Mouse (Mus musculus): ENCODE data around the gene Ovgp1.

The Ovgp1 gene

DNA sequence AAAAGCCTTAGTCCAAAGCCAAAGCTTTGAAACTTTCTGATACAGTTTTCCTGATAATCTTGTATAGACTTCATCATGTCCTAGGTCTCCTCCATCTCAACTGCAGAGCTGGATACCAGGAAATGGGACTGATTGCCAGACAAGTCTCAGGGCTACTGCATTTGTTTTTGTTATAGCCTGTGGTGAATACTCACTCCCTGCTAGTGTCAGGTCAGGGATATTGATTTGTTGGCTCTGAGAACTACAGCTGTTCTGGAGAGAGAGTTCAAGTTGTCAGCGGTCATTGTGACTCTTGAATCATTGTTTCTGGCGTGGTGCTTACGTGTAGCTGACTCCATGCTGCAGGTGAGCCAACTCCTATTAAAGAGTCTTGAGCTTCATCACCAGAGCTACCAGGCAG lies at the start of gene Ovgp1:
Gene Ovgp1 (plus strand): TSS at position 301 of the 400 bp plus-strand sequence.
- in situ Hi-C loops (cut with MseI, MboI): no loop called here

DNA sequence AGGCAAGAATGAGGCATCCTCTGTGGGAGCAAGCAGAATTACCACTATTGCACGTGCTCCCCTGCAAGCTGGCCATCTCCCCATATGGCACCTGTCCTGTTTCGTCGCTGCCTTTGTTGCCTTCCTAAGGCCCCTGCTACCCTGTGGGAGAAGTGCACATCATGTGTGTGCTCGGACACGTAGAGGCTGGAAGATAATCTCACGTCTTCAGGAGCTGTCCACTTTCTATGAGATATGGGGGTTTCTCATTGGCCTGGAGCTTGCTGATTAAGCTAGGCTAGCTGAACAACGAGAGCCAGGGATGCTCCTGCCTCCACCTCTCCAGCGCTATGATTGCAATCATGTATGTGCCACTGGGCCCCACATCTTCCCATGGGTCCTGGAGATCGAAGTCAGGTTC lies 48.9 kb upstream of the Ovgp1 start:
- in situ Hi-C loops (cut with MseI, MboI): no loop called here

DNA sequence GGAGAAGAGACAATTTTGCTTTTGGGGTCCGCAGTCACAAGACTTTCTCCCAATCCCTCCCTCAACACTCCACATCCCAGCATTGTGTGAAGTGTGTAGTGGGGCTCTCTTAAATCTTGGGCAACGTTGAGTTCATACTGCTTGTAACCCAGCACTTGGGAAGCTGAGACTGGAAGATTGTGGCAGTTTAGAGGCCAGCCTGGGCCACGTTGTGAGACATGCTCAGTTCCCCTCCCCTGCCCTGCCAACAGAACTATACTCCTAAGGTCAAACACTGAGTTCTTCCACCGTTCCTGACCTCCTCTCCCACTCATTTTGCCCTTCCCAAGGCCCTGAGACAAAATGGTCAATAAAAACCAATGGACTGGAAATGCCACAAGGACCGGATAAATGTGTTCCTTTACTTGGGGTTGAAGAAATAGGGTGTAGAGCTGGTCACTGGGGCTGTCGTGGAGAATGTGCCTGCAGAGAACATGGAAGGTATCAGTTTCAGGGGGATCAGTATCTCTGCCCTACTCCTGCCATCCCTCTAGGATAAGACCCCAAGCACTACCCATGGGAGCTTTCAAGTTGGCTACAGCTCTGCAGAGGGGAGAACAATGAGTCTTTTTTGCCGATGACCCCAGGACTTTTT lies 45.8 kb upstream of the Ovgp1 start:
- in situ Hi-C loops (cut with MseI, MboI): no loop called here

DNA sequence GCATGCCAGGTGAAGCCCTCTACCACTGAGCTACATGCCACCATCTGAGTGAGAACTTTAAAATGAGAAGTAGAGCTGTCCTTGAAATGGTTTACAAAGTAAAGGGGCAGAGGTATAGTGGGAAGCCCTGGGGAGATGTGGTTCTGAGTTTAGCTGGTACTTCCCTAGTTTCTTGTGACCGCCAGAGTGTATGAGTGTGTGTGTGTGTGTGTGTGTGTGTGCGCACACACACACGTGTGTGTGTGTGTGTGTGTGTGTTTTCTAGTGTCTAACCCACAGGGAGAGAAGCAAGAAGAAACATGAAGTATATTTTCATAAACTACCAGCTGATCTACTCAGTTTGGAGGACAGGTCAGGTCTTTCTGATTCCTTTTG lies 45.3 kb upstream of the Ovgp1 start:
- in situ Hi-C loops (cut with MseI, MboI): no loop called here

DNA sequence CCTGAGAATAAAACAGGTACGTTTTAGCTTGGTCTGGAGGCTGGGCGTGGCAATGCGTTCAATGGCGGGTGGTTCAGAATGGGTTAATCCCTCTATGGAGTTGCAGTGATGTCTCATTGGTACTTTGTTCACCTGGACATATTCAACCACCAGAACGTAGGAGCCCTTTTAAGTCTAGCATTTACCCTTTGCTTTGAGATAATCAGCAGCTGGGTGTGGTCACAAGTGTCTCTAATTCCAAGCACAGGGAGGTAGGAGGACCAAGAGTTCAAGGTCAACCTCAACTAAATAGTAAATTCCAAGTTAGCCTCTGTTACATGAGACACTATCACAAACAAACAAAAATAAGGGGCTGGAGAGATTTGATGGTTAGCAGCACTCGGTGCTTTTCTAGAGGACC lies 44.7 kb upstream of the Ovgp1 start:
- in situ Hi-C loops (cut with MseI, MboI): no loop called here

DNA sequence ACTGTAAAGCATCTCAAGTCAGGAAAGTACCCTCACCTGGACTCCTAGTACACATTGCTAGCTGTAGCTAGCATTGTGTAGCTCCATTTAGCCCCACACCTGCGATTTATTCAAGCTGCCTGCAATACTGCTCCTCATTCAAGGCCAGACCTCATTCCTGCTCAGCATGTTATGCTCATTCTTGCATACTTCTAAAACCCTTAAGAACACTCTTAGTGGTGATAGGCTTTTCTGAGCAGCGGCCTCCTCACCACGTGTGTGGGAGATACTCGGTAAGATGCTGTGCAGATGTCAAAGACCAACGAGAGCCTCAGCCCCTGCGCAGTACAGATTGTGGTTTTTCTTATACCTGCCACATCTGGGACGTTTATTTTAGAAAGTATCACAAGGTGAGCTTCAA lies 43.7 kb upstream of the Ovgp1 start:
- in situ Hi-C loops (cut with MseI, MboI): no loop called here

DNA sequence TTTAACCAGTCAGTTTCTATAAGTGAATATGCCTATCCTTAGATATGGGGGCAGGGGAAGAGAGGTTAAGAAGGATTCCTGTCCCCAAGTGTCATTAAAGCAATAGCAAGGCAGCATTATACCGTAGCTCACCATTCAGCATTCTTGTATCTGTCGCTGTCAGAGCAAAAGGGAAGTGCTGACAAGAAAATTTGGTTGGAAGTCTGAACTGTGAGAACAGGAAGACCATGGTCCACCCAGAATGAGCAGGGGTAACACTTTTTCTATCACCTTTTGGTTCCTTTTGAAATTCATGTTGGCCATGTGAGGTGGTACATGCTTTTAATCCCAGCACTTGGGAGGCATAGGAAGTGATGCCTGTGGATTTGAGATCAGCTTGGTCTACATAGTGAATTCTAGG lies 42.4 kb upstream of the Ovgp1 start:
- in situ Hi-C loops (cut with MseI, MboI): no loop called here

DNA sequence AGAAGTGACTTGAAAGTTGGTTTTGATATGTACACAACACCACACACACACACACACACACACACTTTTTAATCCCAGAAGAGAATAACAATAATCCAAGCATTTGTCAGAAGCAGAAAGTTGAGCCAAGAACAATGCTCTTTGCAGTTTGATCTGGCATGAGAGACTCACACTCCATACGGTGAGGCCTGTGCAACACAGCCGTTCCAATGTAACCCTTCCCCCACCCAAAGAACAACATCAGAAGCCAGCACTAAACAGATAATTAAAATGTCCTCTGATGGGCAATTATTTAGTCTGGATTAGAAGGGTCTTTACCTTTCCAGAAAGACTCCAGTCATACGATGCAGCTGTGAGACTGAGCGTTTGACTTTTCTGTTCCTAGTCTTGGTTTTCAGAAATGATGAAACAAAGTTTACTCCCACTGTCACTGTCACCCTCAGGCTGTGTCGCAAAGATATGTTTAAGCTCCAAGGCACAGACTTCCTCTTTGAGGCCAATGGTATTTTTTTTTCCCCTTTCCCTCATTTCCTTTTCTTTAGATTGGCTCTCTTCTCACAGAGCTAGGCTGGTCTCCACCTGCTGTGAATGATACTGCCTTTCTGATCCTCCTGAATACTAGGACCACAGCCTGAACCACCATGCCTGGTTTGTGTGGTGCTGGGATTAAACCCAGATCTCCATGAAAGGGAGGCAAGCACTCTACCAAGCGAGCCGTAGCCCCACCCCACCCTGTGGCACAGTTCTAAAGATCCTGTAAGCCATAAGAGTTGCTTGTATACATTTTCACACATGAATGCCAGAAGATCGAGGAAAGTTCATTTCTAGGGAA lies 41.1 kb upstream of the Ovgp1 start, which contains the start of gene I830077J02Rik:
Gene I830077J02Rik (minus strand): TSS at position 425 of the 832 bp plus-strand sequence.
- in situ Hi-C loops (cut with MseI, MboI): no loop called here

DNA sequence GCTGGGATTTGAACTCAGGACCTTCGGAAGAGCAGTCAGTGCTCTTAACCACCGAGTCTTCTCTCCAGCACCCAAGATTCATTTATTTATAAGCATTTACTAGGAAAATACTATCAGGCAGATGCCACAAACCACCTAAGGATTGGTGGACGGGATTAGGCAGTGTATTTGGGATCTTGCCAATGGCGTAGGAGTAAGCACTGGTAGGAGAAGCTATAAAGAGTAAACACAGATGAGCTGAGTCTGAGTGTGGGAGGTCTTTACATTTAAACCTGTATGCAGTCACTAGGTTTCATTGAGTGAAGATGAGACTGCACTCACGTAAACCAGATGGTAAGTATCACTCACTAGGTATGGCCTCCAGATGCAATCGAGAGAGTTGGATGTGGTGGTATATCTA lies 39.6 kb upstream of the Ovgp1 start:
- in situ Hi-C loops (cut with MseI, MboI): no loop called here

DNA sequence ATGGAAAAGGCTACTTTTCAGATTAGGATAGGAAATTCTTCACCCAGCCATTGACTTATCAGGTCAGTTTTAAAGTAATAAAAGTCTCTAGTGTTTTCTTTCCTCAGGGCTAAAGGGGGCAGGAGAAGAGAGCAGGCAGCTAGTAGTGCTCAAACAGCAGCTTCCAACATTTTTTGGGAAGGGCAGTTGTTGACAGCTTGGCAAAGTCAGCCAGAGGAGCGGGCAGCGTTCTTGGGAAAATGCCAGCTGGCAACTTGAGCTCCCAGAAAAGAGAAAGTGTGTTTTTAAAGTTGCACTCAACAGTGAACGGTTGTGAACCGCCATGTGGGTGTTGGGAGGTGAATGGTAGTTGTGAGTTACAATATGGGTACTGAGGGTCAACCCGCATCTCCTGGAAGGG lies 38.5 kb upstream of the Ovgp1 start:
- in situ Hi-C loops (cut with MseI, MboI): no loop called here

DNA sequence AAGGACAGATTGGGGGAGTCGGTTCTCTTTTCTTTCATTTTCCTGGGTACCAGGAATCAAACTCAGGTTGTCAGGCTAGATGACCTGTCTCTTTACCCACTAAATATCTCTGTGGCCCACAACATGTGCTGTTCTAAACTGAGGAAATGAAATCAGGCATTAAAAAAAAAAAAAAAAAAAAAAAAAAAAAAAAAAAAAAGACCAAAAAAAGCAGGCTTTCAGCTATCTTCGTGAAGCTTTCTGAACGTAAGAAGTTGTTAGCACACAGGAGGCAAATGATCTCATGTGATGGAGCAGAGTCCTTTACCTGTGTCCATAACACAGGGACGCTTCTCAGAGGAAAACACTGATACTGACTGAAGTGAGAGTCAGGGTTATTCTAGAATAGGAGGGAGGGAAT lies 37.4 kb upstream of the Ovgp1 start:
- in situ Hi-C loops (cut with MseI, MboI): no loop called here

DNA sequence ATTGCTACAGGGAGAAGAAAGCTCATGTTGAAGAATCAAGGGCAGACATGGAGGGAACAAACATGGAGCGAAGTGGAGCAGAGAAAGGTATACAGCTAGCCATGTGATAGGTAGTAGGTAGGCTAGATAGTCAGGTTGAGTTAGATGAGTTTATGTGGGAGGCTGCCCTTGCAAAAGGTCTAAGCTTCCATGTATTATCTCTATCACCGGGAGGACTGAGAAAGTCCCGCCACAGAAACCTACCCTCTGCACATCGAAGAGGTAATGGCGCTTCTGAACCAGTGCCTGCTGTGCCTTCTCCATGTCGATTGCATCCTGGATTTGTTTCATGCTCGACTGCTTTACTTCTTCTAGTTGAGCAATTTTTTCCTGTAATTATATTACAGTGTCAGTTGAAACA lies 22.2 kb upstream of the Ovgp1 start:
- in situ Hi-C loops (cut with MseI, MboI): no loop called here

DNA sequence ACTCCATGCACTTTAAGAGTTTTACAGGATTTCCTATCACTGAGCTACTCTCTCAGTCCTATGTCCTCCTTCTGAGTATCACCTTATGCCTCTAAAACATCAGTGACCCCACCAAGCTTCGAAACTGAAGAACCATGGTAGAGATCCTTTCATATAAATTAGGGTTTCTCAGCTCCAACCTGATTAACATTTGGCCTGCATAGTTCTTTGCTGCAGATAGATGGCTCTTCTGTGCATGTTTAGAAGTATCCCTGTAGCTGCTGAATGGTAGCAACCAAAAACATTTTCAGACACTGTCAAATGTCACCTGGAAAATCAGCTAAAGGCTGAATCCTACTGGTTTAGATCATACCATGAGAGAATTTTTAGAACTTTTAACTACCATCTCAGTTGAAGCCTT lies 16.3 kb upstream of the Ovgp1 start:
- in situ Hi-C loops (cut with MseI, MboI): no loop called here

DNA sequence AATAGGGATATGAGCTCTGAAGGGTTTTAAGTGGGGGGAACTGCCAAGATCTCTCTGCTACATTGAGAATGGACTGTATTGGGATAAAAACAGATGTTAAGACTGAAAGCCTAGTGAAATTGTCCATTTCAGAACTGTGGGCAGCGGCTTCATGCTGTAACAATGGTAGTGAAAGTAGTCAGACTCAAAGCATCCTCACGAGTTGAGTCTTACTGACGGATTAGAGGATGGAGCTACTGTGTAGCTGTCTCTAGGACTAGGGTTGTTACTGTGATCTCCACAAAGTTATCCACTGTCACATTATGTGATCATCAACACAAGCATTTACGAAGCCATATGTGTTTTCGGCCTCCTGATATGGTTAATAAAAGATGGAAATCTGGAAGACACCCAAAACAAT lies 15.3 kb upstream of the Ovgp1 start:
- in situ Hi-C loops (cut with MseI, MboI): no loop called here

DNA sequence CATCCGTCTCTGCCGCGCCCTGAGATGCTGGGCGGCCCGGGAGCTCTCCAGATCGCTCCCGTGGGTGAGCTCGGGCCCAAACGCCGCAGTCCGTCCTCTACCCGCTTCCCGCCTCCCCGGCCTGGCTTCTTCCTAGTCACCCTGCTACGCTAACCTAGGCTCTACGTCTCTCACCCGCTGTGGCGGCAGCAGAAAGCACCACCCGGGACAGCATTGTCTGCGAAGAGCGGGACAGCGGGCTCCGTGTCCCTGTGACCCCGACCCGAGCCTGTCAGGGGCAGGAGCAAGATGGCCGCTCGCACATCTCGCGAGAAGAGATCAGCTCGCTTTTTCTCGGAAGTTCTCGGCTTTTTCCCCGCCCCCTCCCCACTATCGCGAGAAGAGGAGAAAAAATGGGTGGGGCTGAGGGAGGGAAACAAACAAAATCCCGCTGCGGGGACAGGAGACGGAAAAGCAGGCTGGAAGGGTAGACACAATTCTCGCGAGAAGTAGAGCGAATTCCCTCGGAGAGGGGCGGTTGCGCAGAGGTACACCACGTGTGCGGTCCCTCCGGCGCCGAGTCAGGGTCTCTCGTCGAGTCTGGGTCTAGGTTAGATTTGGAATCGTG lies 14.4 kb upstream of the Ovgp1 start, which contains the start of gene Wdr77:
Gene Wdr77 (plus strand): TSS at position 396 of the 607 bp plus-strand sequence.
- in situ Hi-C loops (cut with MseI, MboI): no loop called here

DNA sequence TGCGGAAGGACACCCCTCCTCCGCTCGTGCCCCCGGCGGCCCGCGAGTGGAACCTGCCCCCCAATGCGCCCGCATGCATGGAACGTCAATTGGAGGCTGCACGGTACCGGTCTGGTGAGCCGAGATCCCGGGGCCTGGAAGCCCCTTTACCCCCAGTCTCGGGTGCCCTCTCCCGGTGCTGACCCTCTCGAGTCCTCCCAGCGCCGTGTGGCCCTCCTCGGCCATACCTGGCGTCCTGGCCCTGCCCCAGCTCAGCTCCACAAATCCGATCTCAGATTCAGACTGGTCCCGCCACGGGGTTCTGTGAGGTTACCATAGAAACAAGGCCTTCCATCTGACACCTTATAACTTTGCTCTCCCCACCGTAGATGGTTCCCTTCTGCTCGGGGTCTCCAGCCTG lies 13.9 kb upstream of the Ovgp1 start:
- in situ Hi-C loops (cut with MseI, MboI): no loop called here

DNA sequence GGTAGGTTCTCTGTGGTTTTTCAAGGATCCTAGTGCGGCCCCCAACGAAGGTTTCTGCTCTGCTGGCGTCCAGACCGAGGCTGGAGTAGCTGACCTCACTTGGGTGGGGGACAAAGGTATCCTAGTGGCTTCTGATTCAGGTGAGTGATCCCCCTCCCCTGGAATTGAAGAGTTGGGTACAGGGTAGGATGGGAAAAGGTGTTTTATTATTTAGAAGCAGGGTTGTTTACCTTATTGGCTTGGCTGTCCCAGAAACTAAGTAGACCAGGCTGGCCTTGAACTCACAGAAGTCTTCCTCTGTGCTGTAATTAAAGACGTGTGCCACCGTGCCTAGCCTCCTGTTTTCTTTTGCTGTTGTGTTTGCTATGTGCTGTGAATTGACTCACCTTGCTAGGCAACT lies 13.5 kb upstream of the Ovgp1 start, which contains the start of gene Atp5f1:
Gene Atp5f1 (minus strand): TSS at position 101 of the 400 bp plus-strand sequence.
- in situ Hi-C loops (cut with MseI, MboI): no loop called here

DNA sequence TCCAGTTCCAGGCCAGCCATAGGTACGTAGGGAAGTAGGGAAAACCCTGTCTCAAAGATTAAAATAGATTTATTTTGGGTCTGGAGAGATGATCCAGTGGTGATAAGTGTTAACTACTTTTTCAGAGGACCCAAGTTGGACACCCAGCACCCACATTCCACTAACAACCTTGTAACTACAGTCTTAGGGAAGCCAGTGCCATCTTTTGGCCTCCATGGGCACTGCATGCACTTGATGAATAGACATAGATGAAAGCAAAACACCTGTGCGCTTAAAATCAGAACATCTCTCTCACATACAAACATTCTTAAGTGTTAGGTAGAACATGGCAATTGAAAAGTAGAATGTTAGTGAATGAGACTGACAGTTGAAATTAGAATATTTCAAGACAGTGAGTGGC lies 12.8 kb upstream of the Ovgp1 start:
- in situ Hi-C loops (cut with MseI, MboI): no loop called here

DNA sequence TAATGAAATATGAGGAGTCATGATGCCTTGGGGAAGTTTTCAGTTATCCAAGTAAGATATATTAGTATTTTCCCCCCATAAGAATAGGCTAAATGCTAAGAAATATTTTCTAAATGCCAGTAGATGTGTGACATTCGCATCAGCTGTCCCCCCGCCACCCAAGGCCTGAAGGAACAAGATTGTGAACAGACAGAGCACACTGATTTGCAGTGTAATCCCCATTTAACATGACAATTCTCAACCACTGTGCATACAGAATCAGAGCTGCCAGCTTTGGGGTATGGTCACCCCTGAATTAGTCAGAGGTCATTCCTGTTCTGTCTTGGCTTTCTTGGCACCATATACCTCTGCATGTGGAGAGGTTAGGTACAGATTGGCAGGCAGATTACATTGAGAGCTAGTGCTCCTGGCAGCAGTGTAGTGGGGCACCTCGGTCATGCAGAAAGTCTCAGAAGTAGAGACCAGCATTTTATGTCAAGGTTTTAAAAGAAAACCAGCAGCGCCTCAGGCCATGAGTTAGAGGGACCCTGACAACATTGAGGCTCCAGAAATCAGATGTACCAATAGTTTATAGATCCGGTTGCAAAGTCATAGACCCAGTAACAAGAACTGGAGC lies 1.6 kb upstream of the Ovgp1 start:
- in situ Hi-C loops (cut with MseI, MboI): no loop called here

DNA sequence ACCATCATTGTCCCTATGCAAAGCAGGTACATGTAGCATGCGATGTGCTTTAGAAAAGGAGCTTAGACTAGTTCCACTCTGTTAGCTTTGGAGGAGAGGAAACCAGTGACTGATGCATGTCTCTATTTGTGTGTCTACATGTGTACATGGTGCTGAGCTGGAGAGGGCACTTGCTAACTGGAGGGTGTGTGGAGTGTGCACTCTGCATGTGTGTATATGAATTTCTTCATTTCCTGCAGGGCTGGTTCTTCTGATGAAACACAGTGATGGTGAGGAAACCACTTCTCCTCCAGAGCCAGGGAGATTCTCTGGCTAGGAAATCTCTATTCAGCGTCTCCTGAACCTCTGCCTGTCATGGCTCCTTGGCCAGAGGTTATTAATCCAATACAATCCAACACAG lies 663 bp downstream of the Ovgp1 start:
- in situ Hi-C loops (cut with MseI, MboI): no loop called here

DNA sequence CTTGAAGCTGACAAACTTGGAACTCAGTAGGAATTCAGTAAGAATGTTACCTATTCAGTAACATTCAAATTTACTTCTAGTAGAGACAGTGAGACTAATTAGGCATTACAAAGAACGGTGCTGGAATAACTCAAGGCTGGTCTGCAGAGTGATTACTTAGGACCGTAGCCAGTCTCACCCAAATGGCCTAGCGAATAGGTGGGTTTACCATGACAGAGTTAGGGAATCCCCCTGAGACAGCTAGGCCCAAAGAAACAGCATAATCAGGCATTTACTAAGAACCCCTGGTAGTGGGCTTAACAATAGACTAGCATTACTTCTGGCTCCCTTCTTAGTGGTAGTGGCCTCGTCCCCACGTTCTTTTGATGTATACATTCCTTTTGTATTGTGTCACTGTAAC lies 16.1 kb downstream of the Ovgp1 start:
- in situ Hi-C loops (cut with MseI, MboI): loop anchor here in 1 of 2 experiments (10.0 kb wide), 1 partner anchor 455 kb away; no protein-coding TSS in a partner anchor

DNA sequence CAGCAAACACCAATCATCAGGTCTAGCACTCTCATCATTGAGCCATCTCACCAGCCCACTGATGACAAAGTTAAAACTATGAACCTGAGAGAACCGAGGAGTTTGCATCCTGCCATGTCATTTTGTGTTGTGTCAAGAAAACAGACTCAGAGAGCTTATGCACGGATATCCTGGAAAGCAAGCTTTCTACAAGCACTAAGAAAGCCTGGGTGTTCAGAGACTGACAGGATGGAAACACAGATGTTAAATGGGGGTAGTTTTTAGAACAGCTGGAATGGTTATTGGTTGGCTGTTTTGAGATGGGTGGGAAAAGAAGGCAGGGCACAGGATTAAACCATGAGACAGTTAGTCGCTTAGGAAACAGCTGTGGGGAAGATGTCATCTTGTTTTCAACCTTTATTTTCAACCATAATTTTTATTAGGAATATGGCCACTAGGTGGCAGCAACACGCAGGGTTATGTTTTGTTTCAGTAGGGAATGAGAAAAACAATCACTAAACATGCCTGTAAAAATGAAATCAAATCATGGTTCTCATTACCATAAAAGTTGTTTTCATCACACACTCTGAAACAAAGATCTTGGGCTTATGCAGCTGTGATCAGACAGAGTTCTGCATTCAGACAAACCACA lies 18.3 kb downstream of the Ovgp1 start:
- in situ Hi-C loops (cut with MseI, MboI): loop anchor here in 1 of 2 experiments (10.0 kb wide), 1 partner anchor 453 kb away; no protein-coding TSS in a partner anchor

Data from mouse trophoblast stem cell (cell line).